Mouse (Mus musculus) ovary, adult 2 months (tissue): ENCODE data around the gene Camk1. TPM values are rescaled to one million over a fixed set of nuclear protein-coding genes. Genes with fewer than 3 reads are reported as not detected.

Source experiments
- polyA plus RNA-seq: library from polyadenylated mRNA; depleted of rRNA; stranded (reverse); fragments of >200 nt; gene quantifications from 2 replicates; pipeline ENCODE4 v1.2.3, GENCODE M21; 2012; rRNA removed

Camk1 gene
- polyA plus RNA-seq = 77.2 and 87.7 TPM in 2 replicates

DNA sequence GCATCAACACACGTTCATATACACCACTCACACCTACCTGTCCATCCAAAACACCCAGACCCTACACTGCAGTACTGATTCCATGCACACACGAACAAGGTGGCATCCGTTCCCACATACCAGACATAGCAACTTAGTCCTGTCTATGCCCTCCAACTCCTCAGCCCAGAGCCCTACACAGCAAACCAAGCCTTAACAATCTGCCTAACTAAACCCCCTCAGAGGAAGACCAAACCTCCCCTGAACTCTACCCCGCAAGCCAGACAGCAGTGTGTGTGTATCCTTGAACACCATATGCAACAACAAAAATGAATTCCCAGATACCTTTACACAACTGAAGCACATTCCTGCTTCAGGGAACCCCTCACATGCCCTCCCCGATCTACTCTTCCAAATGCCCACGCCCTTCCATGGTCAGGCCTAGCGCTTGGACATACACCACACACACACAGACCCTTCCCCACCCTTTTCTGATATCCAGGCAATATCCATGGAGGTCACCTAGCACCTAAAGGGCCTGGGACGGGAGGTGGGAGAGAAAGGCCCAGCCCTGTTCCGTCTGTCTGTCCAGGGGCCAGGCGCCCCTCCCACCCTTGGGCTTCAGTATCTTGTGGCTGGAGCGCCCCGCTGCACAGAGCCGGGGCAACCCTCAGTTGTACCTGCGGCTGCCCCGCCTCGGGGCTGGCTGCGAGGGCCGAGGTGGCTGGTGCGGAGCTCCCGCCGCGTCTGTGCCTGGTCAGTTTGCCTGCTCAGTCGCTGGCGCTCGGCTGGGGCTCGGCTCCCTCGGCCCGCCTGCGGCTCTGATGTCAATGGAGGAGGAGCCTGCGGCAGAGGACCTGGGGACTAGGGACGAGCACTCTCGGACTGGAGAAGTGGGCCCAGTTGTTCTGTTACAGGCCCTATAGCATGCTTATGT is at the start of gene Camk1:
Gene Camk1, minus strand, starts transcription at position 808 of the 916 bp plus-strand sequence.

DNA sequence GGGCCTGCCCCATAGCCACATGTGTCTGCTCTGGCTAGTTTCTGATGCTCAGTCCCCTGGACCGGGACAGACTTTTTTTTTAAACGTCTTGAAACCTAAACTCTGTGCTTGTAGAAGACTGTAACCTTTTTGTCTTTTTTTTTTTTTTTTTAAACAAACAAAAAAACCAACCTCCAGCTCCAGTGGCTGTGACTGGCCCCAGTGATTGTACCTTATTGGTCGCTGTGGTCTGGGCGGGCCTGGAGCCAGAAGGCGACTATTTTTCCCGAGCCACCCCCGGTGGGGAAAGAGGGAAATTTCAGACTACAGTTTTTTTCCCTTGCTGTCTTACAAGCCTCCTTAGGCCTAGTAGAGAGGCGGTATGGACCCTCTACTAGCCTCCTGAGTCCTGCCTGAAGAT is 45.2 kb upstream of the Camk1 start, which contains the start of gene Ttll3:
Gene Ttll3, plus strand, starts transcription at position 301 of the 400 bp plus-strand sequence.

DNA sequence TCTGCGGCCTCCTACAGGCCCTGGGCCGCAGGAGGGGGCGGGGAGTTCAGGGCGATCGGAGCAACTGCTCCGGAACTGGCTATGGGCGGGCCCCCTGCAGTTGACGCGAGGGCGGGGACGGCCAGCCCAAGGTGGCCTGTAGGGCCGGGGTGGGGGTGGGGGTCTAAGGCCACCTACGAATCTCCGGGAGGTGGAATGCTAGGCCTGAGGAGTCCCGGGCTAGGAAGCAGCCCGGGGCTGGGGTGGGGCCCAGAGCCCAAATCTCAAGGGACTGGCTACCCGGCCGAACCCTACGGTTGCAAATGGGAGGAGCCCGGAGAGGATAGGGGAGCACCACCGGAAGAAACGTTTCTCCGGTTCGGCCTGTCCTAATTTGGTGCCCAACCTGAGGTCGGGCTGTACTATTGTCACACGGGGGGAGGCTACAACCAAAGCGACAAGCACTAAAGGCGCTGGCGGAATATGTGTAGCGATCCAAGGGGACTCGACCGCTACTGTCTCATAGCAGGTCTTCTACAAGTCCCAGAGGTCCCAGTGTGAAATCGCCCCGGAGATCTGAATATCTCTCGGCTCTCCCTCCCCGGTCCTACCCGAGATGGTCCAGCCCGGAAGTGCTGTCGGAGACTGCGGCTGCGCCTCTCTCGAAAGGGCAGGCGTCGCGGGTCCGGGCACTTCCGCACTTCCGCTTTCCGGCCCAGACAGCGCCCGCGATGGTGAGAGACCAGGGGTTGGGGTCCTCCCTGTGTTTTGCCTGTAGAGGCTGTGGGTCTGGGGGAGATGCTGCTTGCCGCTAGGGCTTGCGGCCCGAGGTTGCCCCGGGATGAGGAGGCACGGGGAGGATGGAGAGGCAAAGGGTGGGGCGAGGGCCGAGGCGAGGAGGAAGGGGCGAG is 34.0 kb upstream of the Camk1 start, which contains the start of the genes Tada3 and Arpc4:
Gene Tada3, minus strand, starts transcription at position 388 of the 890 bp plus-strand sequence.
Gene Arpc4, plus strand, starts transcription at position 620 of the 890 bp plus-strand sequence.

DNA sequence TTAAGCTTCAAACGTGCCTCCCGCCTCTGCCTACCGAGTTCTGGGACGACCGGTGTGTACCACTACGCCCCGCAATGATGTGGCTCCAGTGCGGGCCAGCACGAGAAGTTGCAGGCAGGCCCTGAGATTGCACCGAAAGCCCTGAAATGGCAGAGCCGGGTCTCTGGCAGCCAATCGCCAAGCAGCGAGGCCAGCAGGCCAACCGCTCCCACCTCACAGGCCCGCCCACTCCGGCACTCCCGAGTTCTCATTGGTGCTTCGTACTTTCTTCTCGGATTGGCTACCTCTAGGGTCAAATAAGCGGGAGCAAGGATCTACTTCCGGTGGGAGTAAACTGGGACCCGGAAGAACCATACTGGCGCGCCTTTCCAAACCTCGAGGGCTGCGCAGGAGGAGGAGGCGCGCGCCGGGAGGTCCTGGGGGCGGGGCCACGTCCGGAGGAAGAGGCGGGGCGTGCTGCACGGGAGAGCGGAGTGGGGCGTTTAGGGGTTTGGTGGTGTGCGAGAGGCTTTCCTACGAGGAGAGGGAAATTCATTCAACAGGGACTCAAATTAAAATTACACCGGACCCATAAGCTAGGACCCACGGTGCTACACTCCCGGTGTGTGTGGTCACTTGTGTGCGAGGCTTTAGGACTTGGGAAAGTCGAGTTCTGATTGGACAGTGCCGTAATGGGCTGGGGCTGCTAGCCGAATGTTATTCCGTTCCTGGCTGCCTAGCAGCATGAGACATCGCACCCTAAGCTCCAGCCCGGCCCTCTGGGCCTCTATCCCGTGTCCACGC is 17.1 kb downstream of the Camk1 start, which contains the start of gene Ogg1:
Gene Ogg1, plus strand, starts transcription at position 440 of the 783 bp plus-strand sequence.

DNA sequence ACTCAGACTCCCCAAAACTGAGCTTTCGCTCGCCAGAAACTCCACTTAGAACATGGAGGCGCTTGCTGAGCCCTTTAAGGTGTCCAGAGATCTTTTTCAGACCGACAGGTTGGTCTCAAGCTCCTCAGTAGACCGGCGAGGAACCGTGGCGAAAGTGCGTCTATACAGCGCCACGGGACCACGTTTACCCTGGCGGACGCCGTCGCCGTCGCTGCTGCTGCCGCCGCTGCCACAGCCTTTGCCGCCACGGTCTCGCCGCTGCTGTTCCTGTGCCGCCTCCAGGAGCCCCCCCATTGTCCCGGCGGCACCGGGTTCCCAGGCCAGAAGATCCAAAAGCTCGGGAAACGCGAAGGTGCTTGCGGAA is 36.8 kb downstream of the Camk1 start, which contains the start of gene Brpf1:
Gene Brpf1, plus strand, starts transcription at position 152 of the 364 bp plus-strand sequence.

Other genes with a start within 250 kb of the Camk1 start
- 0.74 and 0.97 TPM in 2 replicates for gene Lhfpl4, start 148.6 kb downstream of the Camk1 start, polyA plus RNA-seq
- gene Mtmr14, start 106.1 kb downstream of the Camk1 start, polyA plus RNA-seq = 82.3 and 92.6 TPM in 2 replicates
- gene Cpne9, start 61.7 kb downstream of the Camk1 start, polyA plus RNA-seq = 2.9 and 4.4 TPM in 2 replicates
- gene Brpf1, start 36.8 kb downstream of the Camk1 start, polyA plus RNA-seq = 24.3 and 26.5 TPM in 2 replicates
- gene Ogg1, start 17.0 kb downstream of the Camk1 start, polyA plus RNA-seq = 25.4 and 30.0 TPM in 2 replicates
- gene Tada3, start 33.9 kb upstream of the Camk1 start, polyA plus RNA-seq = 41.7 and 44.7 TPM in 2 replicates
- gene Arpc4, start 34.1 kb upstream of the Camk1 start, polyA plus RNA-seq = 64.4 and 70.8 TPM in 2 replicates
- gene Ttll3, start 45.3 kb upstream of the Camk1 start, polyA plus RNA-seq = 26.9 and 30.3 TPM in 2 replicates
- gene Rpusd3, start 75.4 kb upstream of the Camk1 start, polyA plus RNA-seq = 53.1 and 70.5 TPM in 2 replicates
- 176 and 184 TPM in 2 replicates for gene Cidec, start 91.8 kb upstream of the Camk1 start, polyA plus RNA-seq
- gene Jagn1, start 98.6 kb upstream of the Camk1 start, polyA plus RNA-seq = 92.3 and 96.5 TPM in 2 replicates
- 50.7 and 65.4 TPM in 2 replicates for gene Il17re, start 114.5 kb upstream of the Camk1 start, polyA plus RNA-seq
- 94.6 and 103 TPM in 2 replicates for gene Il17rc, start 127.4 kb upstream of the Camk1 start, polyA plus RNA-seq
- 16.6 and 17.3 TPM in 2 replicates for gene Creld1, start 139.3 kb upstream of the Camk1 start, polyA plus RNA-seq
- gene Prrt3, start 157.9 kb upstream of the Camk1 start, polyA plus RNA-seq = 0.09 and 0.10 TPM in 2 replicates
- 33.1 and 42.4 TPM in 2 replicates for gene Emc3, start 187.7 kb upstream of the Camk1 start, polyA plus RNA-seq
- 2.3 and 5.9 TPM in 2 replicates for gene Fancd2, start 187.7 kb upstream of the Camk1 start, polyA plus RNA-seq